Mouse (Mus musculus): Measurements from ENCODE around the gene Pitx2. TPM values are rescaled to one million over a fixed set of nuclear protein-coding genes. Genes with fewer than 3 reads are reported as not detected.

The Pitx2 gene
- total RNA-seq, 2 experiments from 2014 or later: 0.72 to 0.79 TPM

- DNase-seq: peak; percentile 6
These were observed 3.4 kb downstream of the Pitx2 start for GRCm38 (mm10) chr3:129202871-129203740.

- DNase-seq: no peak
These were observed 4.2 kb downstream of the Pitx2 start for GRCm38 (mm10) chr3:129203761-129204440.

DNA sequence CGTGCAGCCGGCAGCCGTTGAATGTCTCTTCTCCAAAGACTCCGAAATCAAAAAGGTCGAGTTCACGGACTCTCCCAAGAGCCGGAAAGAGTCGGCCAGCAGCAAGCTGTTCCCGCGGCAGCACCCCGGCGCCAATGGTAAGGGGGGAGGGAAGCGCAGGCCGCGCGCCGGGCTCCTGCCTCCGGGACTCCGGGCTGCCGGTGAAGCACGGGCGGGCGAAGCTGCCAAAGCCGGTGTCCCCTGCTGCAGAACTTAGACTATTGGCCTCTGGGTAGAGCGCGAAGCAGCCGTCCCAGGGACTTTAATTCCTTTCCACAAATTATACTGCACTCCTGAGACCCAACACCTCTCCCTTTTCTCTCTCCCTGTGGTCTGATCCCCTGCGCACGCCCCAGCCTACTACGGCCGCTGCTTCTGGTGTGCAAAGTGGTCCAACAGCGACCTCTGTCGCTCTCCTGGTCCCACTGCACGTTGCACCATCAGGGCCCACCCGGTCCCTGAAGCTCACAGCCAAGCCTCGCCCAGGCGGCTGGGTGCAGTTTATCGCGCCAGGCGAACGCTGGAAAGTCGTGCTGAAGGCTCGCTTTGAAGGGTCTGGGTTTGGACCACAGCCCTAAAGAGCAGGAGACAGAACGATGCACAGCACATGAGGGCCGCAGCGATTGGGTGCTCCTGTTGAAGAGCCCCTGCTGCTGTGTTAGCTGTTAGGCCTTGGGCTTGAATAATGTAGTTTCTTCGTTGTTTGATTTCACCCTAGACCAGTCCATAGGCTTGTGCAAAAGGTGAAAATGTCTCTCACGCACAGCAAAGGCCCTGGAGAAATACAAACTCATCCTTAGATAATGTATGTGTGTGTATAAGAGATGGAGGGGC lies 5.0 kb downstream of the Pitx2 start:
- peak; percentile 84 for DNase-seq

DNA sequence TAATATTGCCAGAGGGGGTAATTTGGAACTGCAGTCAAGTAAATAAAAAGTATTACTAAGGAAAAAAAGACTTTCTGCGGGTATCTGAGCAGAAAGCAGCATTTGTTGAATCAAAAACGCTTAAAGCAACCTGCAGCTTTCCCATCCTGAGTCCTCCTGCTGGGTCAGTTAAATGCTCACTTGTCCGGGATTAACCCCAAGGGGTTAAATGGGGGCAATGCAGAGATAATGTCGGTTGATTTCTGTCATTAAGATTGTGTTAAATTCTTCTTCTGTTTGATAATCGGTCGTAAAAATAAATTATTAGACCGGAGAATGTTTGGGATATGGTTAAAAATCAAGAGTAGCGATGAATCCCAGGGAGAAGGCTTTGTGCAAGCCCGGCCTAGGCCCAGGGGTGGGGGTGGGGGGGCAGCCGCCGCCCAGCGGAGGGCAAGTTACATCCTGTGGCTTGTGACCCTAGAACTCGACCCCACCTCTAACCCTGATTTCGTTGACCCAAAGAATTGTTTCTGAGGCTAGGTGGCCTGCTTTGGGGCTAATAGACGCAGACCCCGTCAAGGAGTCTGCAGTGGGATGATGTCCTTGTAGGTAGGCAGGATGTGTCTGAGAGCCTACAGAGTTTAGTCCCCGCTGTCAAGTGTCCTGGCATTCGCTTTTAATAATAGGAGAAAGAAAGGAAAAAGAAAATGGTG lies 6.0 kb downstream of the Pitx2 start:
- no peak for DNase-seq

DNA sequence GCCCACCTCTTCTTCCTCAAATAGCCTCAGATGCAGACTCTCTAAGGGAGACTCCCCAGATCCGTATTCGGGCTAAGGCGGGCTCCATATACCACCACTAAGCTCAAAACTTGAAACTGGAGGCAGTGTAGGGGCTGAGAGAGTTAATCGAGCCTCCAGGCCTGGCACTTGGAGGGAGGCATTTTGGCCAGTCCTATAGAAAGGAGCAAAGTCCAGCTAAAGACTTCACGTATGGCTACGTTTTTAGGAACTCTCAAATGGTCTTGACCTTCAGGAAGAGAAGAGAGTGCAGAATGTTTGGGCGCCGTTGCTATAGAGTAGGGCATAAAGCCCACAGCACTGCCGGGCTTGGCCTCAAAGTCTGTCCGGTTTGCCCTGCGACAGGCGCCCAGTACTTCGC lies 7.1 kb downstream of the Pitx2 start:
- no peak for DNase-seq

GRCm38 (mm10) chr3:129207231-129208030 lies 7.8 kb downstream of the Pitx2 start:
- no peak for DNase-seq

DNA sequence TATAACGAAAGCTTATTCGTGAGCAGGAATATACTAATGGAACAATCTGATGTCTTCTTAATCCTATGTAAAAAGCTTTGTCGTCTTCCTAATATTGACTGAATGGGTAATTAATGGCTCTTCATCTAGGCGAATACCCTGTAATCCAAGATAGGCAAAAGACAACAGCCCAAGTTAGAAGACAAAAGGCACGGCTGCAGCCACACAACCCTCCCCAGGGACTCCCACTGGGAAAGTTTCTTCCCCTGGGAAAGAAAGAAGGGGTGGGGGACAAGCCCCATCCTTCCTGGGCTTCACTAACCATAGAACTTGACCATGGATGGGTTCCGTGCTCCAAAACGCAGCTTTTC lies 8.3 kb downstream of the Pitx2 start:
- no peak for DNase-seq

- no peak for DNase-seq
These were observed 8.7 kb downstream of the Pitx2 start for GRCm38 (mm10) chr3:129208421-129208820.

DNA sequence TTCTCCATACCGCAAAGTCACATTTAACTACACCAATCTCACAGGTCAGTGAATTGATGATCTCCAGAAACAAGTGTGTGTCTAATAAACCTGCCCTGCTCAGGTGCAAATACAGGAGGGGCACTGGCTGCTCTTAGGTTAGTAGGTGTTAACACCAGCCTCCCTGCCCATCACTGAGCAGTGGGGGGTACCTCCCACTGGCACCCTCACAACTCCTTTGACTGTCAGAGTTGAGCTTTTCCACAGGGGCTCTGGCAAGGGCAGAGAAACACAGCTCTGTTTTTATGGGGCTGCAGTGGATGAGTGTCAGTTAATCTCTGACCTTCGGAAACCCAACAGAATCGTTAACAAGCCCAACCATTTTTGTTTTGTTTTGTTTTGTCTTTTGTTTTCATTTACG lies 9.6 kb downstream of the Pitx2 start:
- DNase-seq: no peak

DNA sequence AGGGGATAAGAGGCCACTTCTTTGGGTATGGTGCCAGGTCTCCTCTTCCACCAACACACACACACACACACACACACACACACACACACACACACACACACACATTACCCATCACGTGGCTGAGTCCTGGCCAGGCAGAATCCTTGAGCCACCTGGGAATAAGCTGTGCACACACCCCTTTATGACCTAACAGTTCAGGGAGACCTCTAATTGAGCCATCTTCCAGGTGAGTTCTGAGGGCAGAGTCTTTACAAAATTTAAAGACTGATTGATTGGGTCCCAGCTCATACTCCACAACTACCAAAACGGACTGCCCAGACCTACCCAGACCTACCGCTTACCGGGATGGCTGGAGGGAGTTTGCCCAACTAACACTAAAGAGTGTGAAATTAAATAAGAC lies 10.1 kb downstream of the Pitx2 start:
- DNase-seq: no peak

GRCm38 (mm10) chr3:129212038-129212645 lies 12.5 kb downstream of the Pitx2 start:
- DNase-seq: no peak

DNA sequence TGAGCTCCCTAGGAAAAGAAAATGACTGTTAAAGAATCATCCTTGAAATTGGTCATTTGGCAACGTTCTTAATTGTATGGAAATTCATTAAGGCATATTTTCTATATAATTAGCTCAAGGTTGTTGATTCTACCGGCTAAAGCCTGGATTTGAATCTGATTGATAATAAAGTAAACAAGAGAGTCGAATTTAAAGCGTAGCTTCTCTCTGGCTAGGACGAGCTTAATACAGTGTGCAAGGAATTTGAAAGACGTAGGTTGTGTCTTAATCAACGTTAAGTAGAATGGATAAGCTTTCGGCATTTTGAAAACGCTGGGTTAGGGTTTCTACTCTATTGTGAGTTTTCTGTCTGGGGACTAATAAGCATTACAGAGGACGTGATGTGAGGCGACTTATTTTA lies 13.1 kb downstream of the Pitx2 start:
- DNase-seq: no peak

DNA sequence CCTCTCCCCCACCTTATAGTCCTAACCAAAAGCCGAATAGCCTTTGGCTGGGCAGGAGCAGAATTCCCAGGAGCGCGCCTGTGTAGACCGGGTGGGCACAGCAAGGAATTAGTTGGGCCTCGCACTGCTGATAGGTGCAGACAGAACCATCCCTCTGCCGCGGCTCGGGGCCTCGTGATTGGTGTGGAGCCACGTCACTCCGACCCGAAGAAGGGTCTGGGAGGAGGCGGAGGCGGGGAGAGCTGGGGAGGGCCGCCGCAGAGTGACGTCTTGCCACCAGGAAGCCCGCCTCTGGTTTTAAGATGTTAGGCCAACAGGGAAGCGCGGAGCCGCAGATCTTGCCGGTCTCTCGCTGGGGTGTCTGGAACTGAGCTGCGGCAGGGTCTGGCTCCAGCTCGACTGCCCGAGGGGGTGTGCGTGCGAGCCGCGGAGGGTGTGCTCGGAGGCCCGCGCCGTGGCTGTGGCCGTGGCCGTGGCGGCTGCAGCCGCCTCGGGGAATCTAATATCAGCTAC lies 14.0 kb downstream of the Pitx2 start:
- peak; percentile 88 for DNase-seq

DNA sequence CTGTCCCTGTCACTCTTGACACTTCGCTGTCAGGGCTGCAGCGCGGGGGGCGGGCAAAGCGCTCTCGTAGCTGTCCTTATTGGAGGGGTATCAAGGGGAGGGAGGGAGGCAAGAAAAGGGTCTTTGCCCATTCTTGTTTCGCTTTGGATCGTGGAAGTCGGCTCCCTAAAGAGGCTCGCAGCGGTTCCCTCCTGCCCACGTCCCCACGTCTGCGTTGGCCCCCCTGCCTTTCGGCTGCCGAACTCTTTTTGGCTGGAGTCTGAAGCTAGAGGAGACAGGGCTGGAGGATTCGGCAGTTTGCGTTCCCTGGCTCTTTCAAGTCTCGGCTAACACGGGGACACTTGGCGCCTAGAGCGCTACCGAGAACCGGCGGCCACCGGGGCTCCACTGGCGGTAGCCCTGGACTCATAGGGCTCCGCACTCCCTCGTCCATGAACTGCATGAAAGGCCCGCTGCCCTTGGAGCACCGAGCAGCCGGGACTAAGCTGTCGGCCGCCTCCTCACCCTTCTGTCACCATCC lies 14.5 kb downstream of the Pitx2 start:
- DNase-seq: peak; percentile 25

GRCm38 (mm10) chr3:129214666-129215161 lies 15.0 kb downstream of the Pitx2 start:
- no peak for DNase-seq

GRCm38 (mm10) chr3:129215241-129215750 lies 15.6 kb downstream of the Pitx2 start:
- DNase-seq: peak; percentile 10

DNA sequence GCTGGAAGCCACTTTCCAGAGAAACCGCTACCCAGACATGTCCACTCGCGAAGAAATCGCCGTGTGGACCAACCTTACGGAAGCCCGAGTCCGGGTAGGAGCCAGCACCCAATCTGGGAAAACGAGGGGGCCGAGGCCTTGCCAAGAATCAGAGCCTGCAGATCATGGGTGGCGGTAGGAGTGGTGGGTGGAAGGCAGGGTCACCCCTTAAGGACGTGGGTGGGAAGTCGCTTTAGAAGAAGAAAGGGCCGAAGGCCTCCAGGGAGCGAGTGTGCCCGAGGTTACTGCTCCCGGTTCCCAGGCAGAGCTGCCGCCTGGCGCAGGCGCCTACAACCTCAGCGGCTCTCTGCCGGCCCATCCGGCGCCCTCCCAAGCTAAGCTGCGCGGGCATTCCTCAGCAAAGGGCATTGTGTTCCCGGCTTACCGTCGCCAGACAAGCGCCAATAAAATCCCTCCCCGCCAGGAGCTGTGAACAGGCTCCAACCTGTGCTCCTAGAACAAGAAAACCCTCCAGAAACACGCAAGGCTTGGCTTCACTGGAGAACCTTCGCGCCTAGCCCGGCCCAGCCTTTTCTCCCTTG lies 16.2 kb downstream of the Pitx2 start:
- peak; percentile 27 for DNase-seq

DNA sequence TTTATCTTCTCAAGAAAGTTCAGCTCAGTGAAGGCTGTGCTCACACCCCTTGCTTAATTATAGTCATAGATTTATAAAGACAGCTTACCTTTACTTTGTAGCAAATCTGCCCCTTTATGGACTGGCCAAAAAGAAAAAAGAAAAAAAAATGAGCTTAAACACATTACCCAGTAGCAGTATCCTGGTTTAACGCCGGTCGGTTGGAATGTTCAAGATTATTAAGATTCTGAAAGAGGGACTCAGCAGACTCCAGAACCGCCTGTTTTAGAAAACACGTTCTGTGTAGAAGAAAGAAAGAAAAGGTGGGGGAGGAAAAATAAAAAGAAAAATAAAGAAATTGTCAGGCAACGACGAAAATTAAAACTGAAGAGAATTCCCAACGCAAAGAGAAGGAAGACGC lies 16.8 kb downstream of the Pitx2 start:
- DNase-seq: no peak

DNA sequence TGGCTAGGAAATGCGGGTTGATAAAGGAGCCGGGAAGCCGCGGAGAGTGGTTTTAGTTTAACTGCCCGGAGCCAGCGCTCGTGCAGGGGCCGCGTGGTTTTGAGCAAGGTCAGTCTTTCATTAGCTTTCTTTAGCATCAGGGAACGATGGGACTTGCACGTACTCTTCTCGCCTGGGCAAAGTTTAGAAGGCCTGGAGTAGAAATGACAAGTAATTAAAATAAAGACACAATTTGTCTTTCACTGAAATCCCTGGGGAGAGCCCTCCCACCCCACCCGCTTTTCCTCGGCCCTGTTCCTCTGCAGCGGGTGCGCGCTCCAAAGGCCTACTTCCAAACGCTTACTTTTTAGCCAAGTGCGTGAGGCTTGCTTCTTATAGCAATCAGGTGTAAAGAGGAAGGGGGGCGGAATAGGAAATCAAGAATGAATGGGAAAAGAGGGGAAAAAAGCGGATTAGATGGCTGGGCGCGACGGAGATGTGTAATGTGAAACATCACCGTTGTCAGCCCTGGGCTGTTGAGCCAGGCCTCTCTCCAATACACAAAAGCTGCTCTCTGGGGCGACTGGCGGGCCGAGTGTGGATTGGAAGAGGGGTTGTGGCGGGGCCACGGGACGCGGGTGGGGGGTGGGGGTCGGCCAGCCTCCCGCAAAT lies 17.4 kb downstream of the Pitx2 start:
- peak; percentile 9 for DNase-seq

Measured in adrenal gland, postnatal 10 days (tissue).